Mouse (Mus musculus): ENCODE measurements around the gene Trap1. TPM values are rescaled to one million over a fixed set of nuclear protein-coding genes. Genes with fewer than 3 reads are reported as not detected.

Gene Trap1
- total RNA-seq, 2 experiments from 2014 or later, result 70.7 to 74.7 TPM

GRCm38 (mm10) chr16:4074836-4075235 is 2.8 kb downstream of the Trap1 start:
- Histone ChIP-seq H3K27ac (no peak overlapping the region), H3K4me3 (no peak overlapping the region)
- DNase-seq (ENCODE audit: extremely low spot score in 1 of 2, low spot score in 2 of 2), result no peak
- TF ChIP-seq CTCF (IDR thresholded peaks at IDR 0.05), result no peak
- intact Hi-C loops (cut with DNase I), result loop anchor here (5.0 to 10.0 kb wide), 3 partner anchors 137 to 480 kb away; partner anchors contain the start of genes Crebbp and Tfap4

- no peak; the same call in none of the 2 replicates for TF ChIP-seq CTCF (IDR thresholded peaks at IDR 0.05)
- intact Hi-C loops (cut with DNase I), result loop anchor here (10.0 kb wide), 1 partner anchor 481 kb away; the partner anchor contains the start of gene Tfap4
- no peak overlapping the region for H3K27ac ChIP-seq
- DNase-seq (ENCODE audit: extremely low spot score in 1 of 2, low spot score in 2 of 2), result no peak
- no peak overlapping the region for H3K4me3 ChIP-seq
Measured at GRCm38 (mm10) chr16:4074297-4074696, 3.3 kb downstream of the Trap1 start.

DNA sequence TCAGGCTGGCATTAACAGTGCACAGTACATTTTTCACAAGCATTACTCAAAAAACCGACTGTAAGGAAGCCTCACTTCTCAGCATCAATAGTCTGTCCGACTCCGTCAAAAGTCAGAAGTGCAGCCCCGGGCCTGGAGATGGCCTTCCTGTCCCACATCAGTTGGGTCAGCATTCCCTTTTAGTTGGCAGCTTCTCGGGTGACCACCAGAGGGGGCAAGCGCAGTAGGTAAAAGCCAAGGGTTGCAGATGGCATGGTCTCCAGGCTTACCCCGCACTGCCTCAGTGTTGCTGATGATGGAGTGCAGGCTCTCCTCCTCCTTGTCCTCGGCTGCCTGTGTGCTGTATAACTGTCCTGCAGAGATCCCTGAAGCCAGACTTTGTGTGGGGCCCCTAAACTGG is 9.0 kb downstream of the Trap1 start:
- DNase-seq (ENCODE audit: extremely low spot score in 1 of 2, low spot score in 2 of 2), result peak; percentile 32 to 47
- H3K27ac ChIP-seq, result no peak overlapping the region

GRCm38 (mm10) chr16:4064945-4065344 is 12.7 kb downstream of the Trap1 start:
- no peak for DNase-seq (ENCODE audit: extremely low spot score in 1 of 2, low spot score in 2 of 2)
- TF ChIP-seq CTCF (IDR thresholded peaks at IDR 0.05), result no peak
- H3K4me3 ChIP-seq, result no peak overlapping the region
- intact Hi-C loops (cut with DNase I), result no loop called here
- H3K27ac ChIP-seq, result no peak overlapping the region

More for the DNA sequence above, 9.0 kb downstream of the Trap1 start:
- no peak overlapping the region for H3K4me3 ChIP-seq
- intact Hi-C loops (cut with DNase I), result loop anchor here (2.0 kb wide), 1 partner anchor 216 kb away; no protein-coding TSS in a partner anchor
- peak; percentile 63 for TF ChIP-seq CTCF (IDR thresholded peaks at IDR 0.05)

GRCm38 (mm10) chr16:4053811-4054210 is 23.8 kb downstream of the Trap1 start:
- no peak for DNase-seq (ENCODE audit: extremely low spot score in 1 of 2, low spot score in 2 of 2)
- TF ChIP-seq CTCF (IDR thresholded peaks at IDR 0.05), result peak; percentile 3
- no peak overlapping the region for H3K4me3 ChIP-seq
- intact Hi-C loops (cut with DNase I), result no loop called here
- H3K27ac ChIP-seq, result no peak overlapping the region

GRCm38 (mm10) chr16:4052601-4053000 is 25.0 kb downstream of the Trap1 start:
- Histone ChIP-seq H3K4me3 (no peak overlapping the region), H3K27ac (no peak overlapping the region)
- intact Hi-C loops (cut with DNase I), result no loop called here
- no peak for TF ChIP-seq CTCF (IDR thresholded peaks at IDR 0.05)
- no peak for DNase-seq (ENCODE audit: extremely low spot score in 1 of 2, low spot score in 2 of 2)

GRCm38 (mm10) chr16:4045524-4045923 is 32.1 kb downstream of the Trap1 start:
- Histone ChIP-seq H3K4me3 (no peak overlapping the region), H3K27ac (no peak overlapping the region)
- DNase-seq (ENCODE audit: extremely low spot score in 1 of 2, low spot score in 2 of 2), result no peak
- intact Hi-C loops (cut with DNase I), result no loop called here
- TF ChIP-seq CTCF (IDR thresholded peaks at IDR 0.05), result no peak; the same call in 1 of the 2 replicates

DNA sequence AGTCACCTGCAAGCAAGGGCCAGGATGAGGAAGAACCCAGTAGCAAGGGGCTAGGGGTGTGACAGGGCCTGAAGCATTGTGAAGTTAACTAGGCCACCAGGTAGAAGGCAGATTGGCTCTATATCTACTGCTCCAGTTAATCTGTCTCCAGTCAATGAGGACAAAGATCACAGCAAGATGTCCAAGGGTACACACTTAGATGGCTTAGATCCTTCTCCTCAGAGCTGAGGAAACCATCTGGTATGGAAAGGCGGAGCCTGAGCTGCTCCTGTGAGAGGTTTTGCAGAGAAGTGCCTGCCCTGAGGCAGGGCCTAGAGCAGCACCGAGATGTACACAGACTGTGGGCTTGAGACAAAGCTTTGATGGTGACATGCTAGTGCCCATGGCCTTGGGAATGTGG is 33.5 kb downstream of the Trap1 start:
- TF ChIP-seq CTCF (IDR thresholded peaks at IDR 0.05), result no peak
- H3K4me3 ChIP-seq, result no peak overlapping the region
- no peak for DNase-seq (ENCODE audit: extremely low spot score in 1 of 2, low spot score in 2 of 2)
- no peak overlapping the region for H3K27ac ChIP-seq
- intact Hi-C loops (cut with DNase I), result no loop called here

DNA sequence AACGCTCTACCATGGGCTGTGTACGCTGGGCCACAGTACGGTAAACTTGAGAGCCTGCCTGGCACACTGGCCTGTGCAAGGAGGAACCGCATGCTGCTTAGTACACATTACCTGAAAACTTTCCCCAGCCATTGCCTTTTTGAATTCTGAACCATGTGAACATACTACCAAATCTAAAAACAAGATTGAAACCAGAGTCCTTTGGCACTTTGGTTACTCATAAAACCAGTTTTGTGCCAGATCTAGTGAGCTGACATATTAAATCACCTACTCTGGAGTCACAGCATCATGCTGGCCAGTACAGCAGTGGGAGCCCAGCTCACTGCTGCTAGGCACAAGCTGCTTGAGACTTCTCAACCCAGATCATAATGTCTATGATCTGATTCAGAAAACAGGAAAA is 36.0 kb downstream of the Trap1 start:
- Histone ChIP-seq H3K27ac (no peak overlapping the region), H3K4me3 (no peak overlapping the region)
- DNase-seq (ENCODE audit: extremely low spot score in 1 of 2, low spot score in 2 of 2), result no peak
- intact Hi-C loops (cut with DNase I), result no loop called here
- no peak for TF ChIP-seq CTCF (IDR thresholded peaks at IDR 0.05)

GRCm38 (mm10) chr16:4040206-4040605 is 37.4 kb downstream of the Trap1 start:
- DNase-seq (ENCODE audit: extremely low spot score in 1 of 2, low spot score in 2 of 2), result no peak
- Histone ChIP-seq H3K27ac (no peak overlapping the region), H3K4me3 (no peak overlapping the region)
- intact Hi-C loops (cut with DNase I), result no loop called here
- TF ChIP-seq CTCF (IDR thresholded peaks at IDR 0.05), result no peak

GRCm38 (mm10) chr16:4037690-4038089 is 39.9 kb downstream of the Trap1 start:
- intact Hi-C loops (cut with DNase I), result no loop called here
- no peak for TF ChIP-seq CTCF (IDR thresholded peaks at IDR 0.05)
- no peak for DNase-seq (ENCODE audit: extremely low spot score in 1 of 2, low spot score in 2 of 2)
- Histone ChIP-seq H3K4me3 (no peak overlapping the region), H3K27ac (no peak overlapping the region)

- TF ChIP-seq CTCF (IDR thresholded peaks at IDR 0.05), result no peak
- no peak within 1 kb of the TSS for H3K27ac ChIP-seq
- intact Hi-C loops (cut with DNase I), result no loop called here
- H3K4me3 ChIP-seq, result no peak within 1 kb of the TSS
- DNase-seq (ENCODE audit: extremely low spot score in 1 of 2, low spot score in 2 of 2), result no peak
Measured at GRCm38 (mm10) chr16:4036807-4037206, 40.8 kb downstream of the Trap1 start, which contains the start of gene Dnase1. Gene Dnase1 (plus strand): TSS chr16:4036942.

DNA sequence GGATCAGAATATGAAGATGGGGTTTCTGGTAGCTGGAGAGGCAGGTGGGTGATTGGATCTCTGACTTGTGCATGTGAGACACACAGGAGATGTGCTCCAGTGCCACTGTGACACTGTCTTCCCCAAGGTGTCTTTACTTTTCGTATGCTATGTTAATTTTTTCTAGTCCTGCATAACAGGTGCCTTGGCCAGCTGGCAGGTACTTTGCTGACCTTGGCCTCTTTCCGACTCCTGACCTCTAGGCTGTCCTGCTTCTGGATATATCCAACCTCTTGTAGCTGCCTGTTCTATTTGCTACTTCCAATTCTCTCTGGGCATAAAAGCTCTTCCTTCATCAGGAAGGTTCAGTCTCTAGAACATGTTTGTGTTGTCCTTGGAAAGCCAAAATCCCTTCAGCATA is 42.1 kb downstream of the Trap1 start:
- no peak for DNase-seq (ENCODE audit: extremely low spot score in 1 of 2, low spot score in 2 of 2)
- no peak overlapping the region for H3K4me3 ChIP-seq

More for the DNA sequence above, 42.1 kb downstream of the Trap1 start:
- TF ChIP-seq CTCF (IDR thresholded peaks at IDR 0.05), result no peak
- intact Hi-C loops (cut with DNase I), result no loop called here
- H3K27ac ChIP-seq, result no peak overlapping the region

All from left cerebral cortex, adult 2 months (tissue).